Mouse (Mus musculus) adrenal gland, postnatal 4 days (tissue): ENCODE data around the gene BC107364. TPM values are rescaled to one million over a fixed set of nuclear protein-coding genes. Genes with fewer than 3 reads are reported as not detected.
"Not testable (repeated sequence)": the region's sequence is repeated elsewhere in the genome, so short reads cannot be mapped to it uniquely, and the experiment has no call there.

Source experiments
- DNase-seq, 2 experiments: peaks; one replicate each; pipeline ENCODE4 v3.0.0; 2021 to 2022; ENCODE audit warnings: low spot score in 2 of 2, mixed read lengths in 2 of 2
- total RNA-seq, 2 experiments: library from RNA; stranded (reverse); gene quantifications; 2 replicates each; pipeline ENCODE4 v1.2.3; 2021

The BC107364 gene
- total RNA-seq, 2 experiments from 2014 or later, result not detected

GRCm38 (mm10) chr3:96458008-96458407 lies 5.9 kb upstream of the BC107364 start:
- DNase-seq, result not testable (repeated sequence)

GRCm38 (mm10) chr3:96451181-96451737 lies 847 bp downstream of the BC107364 start:
- DNase-seq, result not testable (repeated sequence)

GRCm38 (mm10) chr3:96450586-96450896 lies 1.6 kb downstream of the BC107364 start:
- not testable (repeated sequence) for DNase-seq

- DNase-seq, result not testable (repeated sequence)
These were observed 2.1 kb downstream of the BC107364 start for GRCm38 (mm10) chr3:96449762-96450585.

- DNase-seq, result no peak
These were observed 6.7 kb downstream of the BC107364 start for GRCm38 (mm10) chr3:96445436-96445835.

GRCm38 (mm10) chr3:96440578-96440977 lies 11.5 kb downstream of the BC107364 start:
- peak in 1 of 2 experiments; percentile 27 for DNase-seq

GRCm38 (mm10) chr3:96435557-96436091 lies 16.5 kb downstream of the BC107364 start:
- DNase-seq, result no peak

GRCm38 (mm10) chr3:96432207-96432606 lies 19.9 kb downstream of the BC107364 start:
- no peak for DNase-seq

GRCm38 (mm10) chr3:96429819-96430132 lies 22.3 kb downstream of the BC107364 start:
- no peak for DNase-seq

- no peak for DNase-seq
These were observed 22.9 kb downstream of the BC107364 start for GRCm38 (mm10) chr3:96428941-96429818.

- no peak for DNase-seq
These were observed 24.2 kb downstream of the BC107364 start for GRCm38 (mm10) chr3:96427761-96428462.

- DNase-seq, result no peak
These were observed 24.8 kb downstream of the BC107364 start for GRCm38 (mm10) chr3:96427311-96427710.

GRCm38 (mm10) chr3:96426268-96426667 lies 25.8 kb downstream of the BC107364 start:
- no peak for DNase-seq

GRCm38 (mm10) chr3:96424447-96424846 lies 27.7 kb downstream of the BC107364 start:
- DNase-seq, result not testable (repeated sequence)

GRCm38 (mm10) chr3:96423889-96424288 lies 28.2 kb downstream of the BC107364 start:
- DNase-seq, result no peak

- DNase-seq, result no peak
These were observed 31.3 kb downstream of the BC107364 start for GRCm38 (mm10) chr3:96420796-96421195.

- not testable (repeated sequence) for DNase-seq
These were observed 33.2 kb downstream of the BC107364 start for GRCm38 (mm10) chr3:96418902-96419301.

- no peak for DNase-seq
These were observed 34.0 kb downstream of the BC107364 start for GRCm38 (mm10) chr3:96417850-96418815.

GRCm38 (mm10) chr3:96416595-96416994 lies 35.5 kb downstream of the BC107364 start:
- no peak for DNase-seq

GRCm38 (mm10) chr3:96416056-96416455 lies 36.0 kb downstream of the BC107364 start:
- no peak for DNase-seq
